Comparison of ENCODE assay signal across 20 mouse cellular contexts in the genomic region with DNA sequence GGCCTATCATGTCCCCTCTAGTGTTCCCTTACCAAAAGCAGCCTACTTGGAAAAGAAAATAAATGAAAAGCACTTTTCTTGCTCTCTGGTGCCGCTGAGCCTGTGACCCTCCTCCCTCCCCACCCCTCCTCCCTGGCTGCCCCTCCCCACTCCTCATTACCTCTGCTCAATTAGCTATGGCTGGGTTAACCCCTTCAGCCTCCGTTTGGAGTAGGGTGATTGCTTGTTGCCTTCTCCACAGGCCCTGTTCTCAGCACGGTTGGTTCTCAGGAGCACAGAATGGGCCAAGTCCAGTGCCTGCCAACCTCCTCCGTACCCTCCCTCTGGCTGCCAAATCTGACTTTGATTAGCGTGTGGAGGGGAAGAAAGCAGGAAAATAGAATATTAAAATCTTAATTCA. TPM values are rescaled to one million over a fixed set of nuclear protein-coding genes. Genes with fewer than 3 reads are reported as not detected.
DNase-seq lines count a peak whose midpoint lies in the region; ATAC-seq and TF ChIP-seq lines count a peak whose summit lies in the region.
"Had no signal": no experiment of that assay in that cellular context is flagged by ENCODE, and none has a peak within 500 bp of the region (broad histone marks: within the 10 kb centered on the region; RNA-seq: fewer than 3 reads in every experiment).

No protein-coding gene starts in this region.

- no peaks in the 10 kb centered on the region for H3K36me3 ChIP-seq in embryonic facial prominence, embryonic 10.5 days (replicated peaks)
- H3K36me3 ChIP-seq in hindbrain, embryonic 11.5 days (ENCODE audit: control insufficient read depth, insufficient read depth, low read length), result no peaks in the 10 kb centered on the region
- H3K36me3 ChIP-seq in midbrain, embryonic 13.5 days, result no peaks in the 10 kb centered on the region
- H3K36me3 ChIP-seq: heart, embryonic 13.5 days; intestine, embryonic 15.5 days; limb, embryonic 12.5 days had no signal

- H3K9ac ChIP-seq in hindbrain, embryonic 11.5 days (ENCODE audit: low read depth, low read length), result 0 out of 2 replicates have a peak overlapping the region, but pooled peaks have one; percentile 4
- no peak overlapping the region for H3K9ac ChIP-seq in midbrain, embryonic 13.5 days (replicated peaks)
- H3K9ac ChIP-seq: heart, embryonic 13.5 days; intestine, embryonic 15.5 days; limb, embryonic 12.5 days had no signal

- ATAC-seq in hindbrain, embryonic 11.5 days (ENCODE audit: low FRiP score), result peak; percentile 63
- ATAC-seq in midbrain, embryonic 13.5 days, result peak; percentile 53
- ATAC-seq in frontal cortex, adult (ENCODE audit: low TSS enrichment), result no peak
- ATAC-seq: intestine, embryonic 15.5 days had no signal

- TF ChIP-seq CTCF in layer of hippocampus, adult 2 months (conservative IDR thresholded peaks at IDR 0.05), result no peak

- peaks cover 28% of the 10 kb centered on the region for H3K4me1 ChIP-seq in embryonic facial prominence, embryonic 10.5 days
- H3K4me1 ChIP-seq in hindbrain, embryonic 11.5 days (replicated peaks; ENCODE audit: control insufficient read depth, insufficient read depth, low read length), result peaks cover 13% of the 10 kb centered on the region
- peaks cover 29% of the 10 kb centered on the region for H3K4me1 ChIP-seq in midbrain, embryonic 13.5 days (replicated peaks)
- H3K4me1 ChIP-seq: intestine, embryonic 15.5 days had no signal

- DNase-seq in layer of hippocampus, adult 2 months (ENCODE audit: low spot score in 2 of 2), result peak in 1 of 2 experiments; percentile 52
- DNase-seq in layer of hippocampus, adult 9-10 months (ENCODE audit: low spot score), result no peak
- DNase-seq in embryonic facial prominence, embryonic 10.5 days (ENCODE audit: low spot score), result peak; percentile 65
- no peak for DNase-seq in hindbrain, embryonic 11.5 days (ENCODE audit: low spot score)
- DNase-seq in thymus, postnatal 25 days, result no peak
- no peak for DNase-seq in lung, postnatal 14 days
- DNase-seq: cerebellum, adult 8-10 months; kidney, postnatal 4 days; lung, adult 2 months; spleen, adult 18-20 months; thymus, adult 2 months had no signal

- H3K27ac ChIP-seq in layer of hippocampus, adult 2 months, result peak overlapping the region; percentile 93
- peak overlapping the region; percentile 46; the same call in 1 of the 2 replicates for H3K27ac ChIP-seq in embryonic facial prominence, embryonic 10.5 days (replicated peaks)
- 0 out of 2 replicates have a peak overlapping the region, but pooled peaks have one; percentile 33 for H3K27ac ChIP-seq in hindbrain, embryonic 11.5 days (ENCODE audit: low read depth, low read length)
- peak overlapping the region; percentile 69 for H3K27ac ChIP-seq in midbrain, embryonic 13.5 days
- H3K27ac ChIP-seq: heart, embryonic 13.5 days; intestine, embryonic 15.5 days; limb, embryonic 12.5 days had no signal

- 13% methylated on average over 5 of the region's 5 CpGs for WGBS in embryonic facial prominence, embryonic 10.5 days
- WGBS in hindbrain, embryonic 11.5 days, result 18% methylated on average over 5 of the region's 5 CpGs
- 17% methylated on average over 5 of the region's 5 CpGs for WGBS in midbrain, embryonic 13.5 days

- peaks cover 7% of the 10 kb centered on the region; the same call in 1 of the 2 replicates for H3K9me3 ChIP-seq in embryonic facial prominence, embryonic 10.5 days
- H3K9me3 ChIP-seq in hindbrain, embryonic 11.5 days (ENCODE audit: control insufficient read depth, low read length), result no peaks in the 10 kb centered on the region; the same call in 1 of the 2 replicates
- peaks cover 5% of the 10 kb centered on the region for H3K9me3 ChIP-seq in midbrain, embryonic 13.5 days
- H3K9me3 ChIP-seq: intestine, embryonic 15.5 days had no signal

- H3K4me2 ChIP-seq in hindbrain, embryonic 11.5 days (replicated peaks; ENCODE audit: low read depth, low read length), result no peak overlapping the region
- H3K4me2 ChIP-seq in midbrain, embryonic 13.5 days (replicated peaks), result no peak overlapping the region; the same call in 1 of the 2 replicates
- H3K4me2 ChIP-seq: heart, embryonic 13.5 days; intestine, embryonic 15.5 days; limb, embryonic 12.5 days had no signal

- H3K27me3 ChIP-seq in embryonic facial prominence, embryonic 10.5 days (replicated peaks; ENCODE audit: low read depth, poor library complexity, severe bottlenecking), result 0 out of 2 replicates have a peak, but pooled peaks cover 15% of the 10 kb centered on the region
- H3K27me3 ChIP-seq in hindbrain, embryonic 11.5 days (ENCODE audit: control insufficient read depth, insufficient read depth, low read length), result no peaks in the 10 kb centered on the region
- H3K27me3 ChIP-seq in midbrain, embryonic 13.5 days, result no peaks in the 10 kb centered on the region; the same call in 1 of the 2 replicates
- H3K27me3 ChIP-seq: intestine, embryonic 15.5 days had no signal

- no peak overlapping the region for H3K4me3 ChIP-seq in layer of hippocampus, adult 2 months
- H3K4me3 ChIP-seq in embryonic facial prominence, embryonic 10.5 days, result 0 out of 2 replicates have a peak overlapping the region, but pooled peaks have one; percentile 11
- no peak overlapping the region for H3K4me3 ChIP-seq in hindbrain, embryonic 11.5 days (ENCODE audit: low read depth, low read length)
- no peak overlapping the region for H3K4me3 ChIP-seq in midbrain, embryonic 13.5 days (replicated peaks)
- H3K4me3 ChIP-seq: heart, embryonic 13.5 days; intestine, embryonic 15.5 days; limb, embryonic 12.5 days had no signal

RNA-seq across cellular contexts. Expression of gene 4931429L15Rik, which starts 3.4 kb away (rescaled TPM):
- not detected for total RNA-seq in layer of hippocampus, adult 2 months (2021)
- not detected in 2 replicates for polyA plus RNA-seq in embryonic facial prominence, embryonic 10.5 days (2016; fragmentation: Nextera tagmentation; extraction: Ambion mirVana)
- 0.15 TPM in 1 of 2 replicates, not detected in the other for polyA plus RNA-seq in hindbrain, embryonic 11.5 days (2014; fragmentation: Nextera tagmentation; extraction: Ambion mirVana)
- 0.13 TPM in 1 of 2 replicates, not detected in the other for polyA plus RNA-seq in midbrain, embryonic 13.5 days (2015; fragmentation: Nextera tagmentation; extraction: Ambion mirVana)
- total RNA-seq: adrenal gland, postnatal 4 days; ES-E14; gastrocnemius, adult 8-10 months; megakaryocyte-erythroid progenitor cell, adult 5-6 weeks had no signal
- polyA plus RNA-seq: heart, embryonic 13.5 days; intestine, embryonic 15.5 days; limb, embryonic 12.5 days; lung, adult 2 months had no signal

RNA-seq across cellular contexts. Expression of gene Bud13, which starts 33.6 kb away (rescaled TPM):
- 10 to 100 TPM; 13.5 to 14.4 TPM for total RNA-seq in layer of hippocampus, adult 2 months (2021)
- 34.3 and 34.7 TPM in 2 replicates for polyA plus RNA-seq in embryonic facial prominence, embryonic 10.5 days (2016; fragmentation: Nextera tagmentation; extraction: Ambion mirVana)
- 22.4 and 25.0 TPM in 2 replicates for polyA plus RNA-seq in hindbrain, embryonic 11.5 days (2014; fragmentation: Nextera tagmentation; extraction: Ambion mirVana)
- 19.8 and 20.7 TPM in 2 replicates for polyA plus RNA-seq in midbrain, embryonic 13.5 days (2015; fragmentation: Nextera tagmentation; extraction: Ambion mirVana)

RNA-seq across cellular contexts. Expression of gene Zpr1, which starts 43.5 kb away (rescaled TPM):
- 10 to 100 TPM; 34.4 to 41.1 TPM for total RNA-seq in layer of hippocampus, adult 2 months (2021)
- 70.8 and 71.1 TPM in 2 replicates for polyA plus RNA-seq in embryonic facial prominence, embryonic 10.5 days (2016; fragmentation: Nextera tagmentation; extraction: Ambion mirVana)
- 65.7 and 69.6 TPM in 2 replicates for polyA plus RNA-seq in hindbrain, embryonic 11.5 days (2014; fragmentation: Nextera tagmentation; extraction: Ambion mirVana)
- 54.5 and 61.0 TPM in 2 replicates for polyA plus RNA-seq in midbrain, embryonic 13.5 days (2015; fragmentation: Nextera tagmentation; extraction: Ambion mirVana)

RNA-seq across cellular contexts. Expression of gene Apoa5, which starts 48.0 kb away (rescaled TPM):
- not detected for total RNA-seq in layer of hippocampus, adult 2 months (2021)
- polyA plus RNA-seq in embryonic facial prominence, embryonic 10.5 days (2016; fragmentation: Nextera tagmentation; extraction: Ambion mirVana), result not detected in 2 replicates
- not detected in 2 replicates for polyA plus RNA-seq in hindbrain, embryonic 11.5 days (2014; fragmentation: Nextera tagmentation; extraction: Ambion mirVana)
- not detected in 2 replicates for polyA plus RNA-seq in midbrain, embryonic 13.5 days (2015; fragmentation: Nextera tagmentation; extraction: Ambion mirVana)
- total RNA-seq: megakaryocyte-erythroid progenitor cell, adult 5-6 weeks had no signal
- polyA plus RNA-seq: heart, embryonic 13.5 days had no signal

Comparison
In these comparisons a context has a peak if more than half of its experiments do, and no peak if none do; other contexts are left out.
1. H3K27ac ChIP-seq: peak in every context shown above with its lines; median percentile 93 in layer of hippocampus, adult 2 months; 69 in midbrain, embryonic 13.5 days; 46 in embryonic facial prominence, embryonic 10.5 days; 33 in hindbrain, embryonic 11.5 days.